Comparison of ENCODE assay signal across 28 mouse cellular contexts in the genomic region with DNA sequence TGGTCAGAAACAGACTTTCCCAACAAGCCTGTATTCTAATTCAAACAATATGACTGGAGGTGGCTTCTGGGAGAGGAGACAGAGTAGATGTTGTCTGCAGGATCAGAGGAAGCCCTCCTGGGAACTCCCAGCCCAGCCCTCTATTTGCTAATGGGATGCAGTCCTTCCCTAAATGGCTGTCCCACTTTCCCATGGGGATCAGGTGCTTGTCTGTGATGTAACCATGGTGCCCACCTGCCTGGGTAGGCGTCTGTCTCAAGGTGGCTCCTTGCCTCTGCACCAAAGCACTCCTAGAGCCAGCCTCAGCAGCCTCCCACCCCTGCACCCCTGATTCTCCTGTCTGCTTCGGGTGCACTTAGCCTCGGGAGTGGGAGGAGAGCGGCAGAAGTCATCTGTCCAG.
A peak's percentile ranks its signal among the peaks of the same experiment; 100 is the strongest.
DNase-seq lines count a peak whose midpoint lies in the region; ATAC-seq lines count a peak whose summit lies in the region.
"Had no signal": no experiment of that assay in that cellular context is flagged by ENCODE, and none has a peak within 500 bp of the region (broad histone marks: within the 10 kb centered on the region; RNA-seq: fewer than 3 reads in every experiment).

No protein-coding gene starts in this region.

- H3K36me3 ChIP-seq in neural tube, embryonic 13.5 days: no peaks in the 10 kb centered on the region
- H3K36me3 ChIP-seq in neural tube, embryonic 15.5 days: no peaks in the 10 kb centered on the region
- no peaks in the 10 kb centered on the region for H3K36me3 ChIP-seq in embryonic facial prominence, embryonic 14.5 days (ENCODE audit: control insufficient read depth, insufficient read depth, low read length)
- H3K36me3 ChIP-seq in liver, embryonic 11.5 days (ENCODE audit: control insufficient read depth, insufficient read depth, low read length): no peaks in the 10 kb centered on the region
- no peaks in the 10 kb centered on the region for H3K36me3 ChIP-seq in intestine, embryonic 15.5 days
- H3K36me3 ChIP-seq: forebrain, embryonic 12.5 days; G1E; heart, embryonic 10.5 days; heart, embryonic 15.5 days; kidney, embryonic 15.5 days had no signal

- no peak overlapping the region for H3K4me2 ChIP-seq in neural tube, embryonic 13.5 days
- no peak overlapping the region for H3K4me2 ChIP-seq in neural tube, embryonic 15.5 days
- H3K4me2 ChIP-seq in embryonic facial prominence, embryonic 14.5 days (ENCODE audit: low read depth, low read length): no peak overlapping the region
- H3K4me2 ChIP-seq in liver, embryonic 11.5 days: no peak overlapping the region
- no peak overlapping the region for H3K4me2 ChIP-seq in intestine, embryonic 15.5 days (replicated peaks)
- H3K4me2 ChIP-seq: forebrain, embryonic 12.5 days; heart, embryonic 15.5 days; kidney, embryonic 15.5 days had no signal

- H3K27me3 ChIP-seq in neural tube, embryonic 13.5 days: peaks cover 4% of the 10 kb centered on the region; the same call in 1 of the 2 replicates
- no peaks in the 10 kb centered on the region; the same call in 1 of the 2 replicates for H3K27me3 ChIP-seq in neural tube, embryonic 15.5 days (replicated peaks)
- H3K27me3 ChIP-seq in embryonic facial prominence, embryonic 14.5 days (replicated peaks; ENCODE audit: control insufficient read depth, insufficient read depth, low read length): no peaks in the 10 kb centered on the region
- no peaks in the 10 kb centered on the region for H3K27me3 ChIP-seq in liver, embryonic 11.5 days (replicated peaks; ENCODE audit: control insufficient read depth, insufficient read depth, low read length)
- H3K27me3 ChIP-seq in intestine, embryonic 15.5 days (replicated peaks): no peaks in the 10 kb centered on the region
- H3K27me3 ChIP-seq: CH12.LX; forebrain, embryonic 12.5 days; heart, embryonic 15.5 days had no signal

- no peak overlapping the region for H3K9ac ChIP-seq in neural tube, embryonic 13.5 days
- H3K9ac ChIP-seq in neural tube, embryonic 15.5 days (replicated peaks): no peak overlapping the region
- no peak overlapping the region for H3K9ac ChIP-seq in embryonic facial prominence, embryonic 14.5 days (ENCODE audit: low read depth, low read length)
- H3K9ac ChIP-seq in liver, embryonic 11.5 days (ENCODE audit: low read depth, low read length): no peak overlapping the region
- no peak overlapping the region for H3K9ac ChIP-seq in intestine, embryonic 15.5 days
- H3K9ac ChIP-seq: forebrain, embryonic 12.5 days; heart, embryonic 15.5 days; kidney, embryonic 15.5 days; liver, embryonic 14.5 days had no signal

- peaks cover 38% of the 10 kb centered on the region for H3K4me1 ChIP-seq in neural tube, embryonic 13.5 days (replicated peaks)
- H3K4me1 ChIP-seq in neural tube, embryonic 15.5 days: peaks cover 26% of the 10 kb centered on the region
- peaks cover 21% of the 10 kb centered on the region for H3K4me1 ChIP-seq in embryonic facial prominence, embryonic 14.5 days (ENCODE audit: control insufficient read depth, insufficient read depth, low read length)
- H3K4me1 ChIP-seq in liver, embryonic 11.5 days (replicated peaks; ENCODE audit: control insufficient read depth, insufficient read depth, low read length): no peaks in the 10 kb centered on the region
- H3K4me1 ChIP-seq in intestine, embryonic 15.5 days (replicated peaks): 0 out of 2 replicates have a peak, but pooled peaks cover 10% of the 10 kb centered on the region

- peak; percentile 16 for DNase-seq in embryo, embryonic 11 days
- DNase-seq in embryo, embryonic 9.5 days (ENCODE audit: extremely low spot score): no peak
- DNase-seq in embryonic facial prominence, embryonic 14.5 days (ENCODE audit: low spot score): no peak
- no peak for DNase-seq in liver, embryonic 11.5 days (ENCODE audit: low spot score)
- DNase-seq: adrenal gland, postnatal 10 days; cerebellum, adult 11 months; cerebellum, adult 9-10 months; gastrocnemius, postnatal 25 days; kidney, postnatal 25 days; left cerebral cortex, postnatal 4 days; lung, adult 2 months; lung, postnatal 10 days; midbrain, embryonic 14.5 days; thymus, postnatal 14 days had no signal

- WGBS in neural tube, embryonic 13.5 days: 41% methylated on average over 4 of the region's 4 CpGs
- WGBS in neural tube, embryonic 15.5 days: 37% methylated on average over 4 of the region's 4 CpGs
- 54% methylated on average over 4 of the region's 4 CpGs for WGBS in embryonic facial prominence, embryonic 14.5 days
- 65% methylated on average over 4 of the region's 4 CpGs for WGBS in liver, embryonic 11.5 days
- WGBS in intestine, embryonic 15.5 days: 49% methylated on average over 4 of the region's 4 CpGs

- no peak overlapping the region for H3K4me3 ChIP-seq in neural tube, embryonic 13.5 days
- no peak overlapping the region for H3K4me3 ChIP-seq in neural tube, embryonic 15.5 days (replicated peaks)
- H3K4me3 ChIP-seq in embryonic facial prominence, embryonic 14.5 days (ENCODE audit: low read depth, low read length): no peak overlapping the region
- no peak overlapping the region for H3K4me3 ChIP-seq in liver, embryonic 11.5 days (ENCODE audit: low read depth, low read length)
- H3K4me3 ChIP-seq in intestine, embryonic 15.5 days (replicated peaks): no peak overlapping the region
- H3K4me3 ChIP-seq: erythroblast, embryonic 14.5 days; forebrain, embryonic 12.5 days; heart, embryonic 10.5 days; heart, embryonic 15.5 days; kidney, embryonic 15.5 days; left cerebral cortex, adult 2 months had no signal

- H3K9me3 ChIP-seq in neural tube, embryonic 13.5 days: no peaks in the 10 kb centered on the region
- H3K9me3 ChIP-seq in neural tube, embryonic 15.5 days (replicated peaks): no peaks in the 10 kb centered on the region
- H3K9me3 ChIP-seq in embryonic facial prominence, embryonic 14.5 days (ENCODE audit: control insufficient read depth, low read length): no peaks in the 10 kb centered on the region
- H3K9me3 ChIP-seq in liver, embryonic 11.5 days (ENCODE audit: control insufficient read depth, low read length): no peaks in the 10 kb centered on the region
- no peaks in the 10 kb centered on the region for H3K9me3 ChIP-seq in intestine, embryonic 15.5 days
- H3K9me3 ChIP-seq: forebrain, embryonic 12.5 days; G1E; heart, embryonic 10.5 days; heart, embryonic 15.5 days; kidney, embryonic 15.5 days had no signal

- peak; percentile 34; the same call in 1 of the 2 replicates for ATAC-seq in neural tube, embryonic 13.5 days (ENCODE audit: low read depth)
- no peak for ATAC-seq in neural tube, embryonic 15.5 days (ENCODE audit: low FRiP score)
- ATAC-seq in embryonic facial prominence, embryonic 14.5 days (ENCODE audit: low read depth): peak; percentile 55
- no peak for ATAC-seq in liver, embryonic 11.5 days (replicated peaks; ENCODE audit: low FRiP score)
- ATAC-seq in intestine, embryonic 15.5 days: no peak
- ATAC-seq: intestine, postnatal 0 days had no signal

- no peak overlapping the region; the same call in 1 of the 2 replicates for H3K27ac ChIP-seq in neural tube, embryonic 13.5 days (replicated peaks)
- H3K27ac ChIP-seq in neural tube, embryonic 15.5 days (replicated peaks): no peak overlapping the region
- no peak overlapping the region for H3K27ac ChIP-seq in embryonic facial prominence, embryonic 14.5 days (replicated peaks; ENCODE audit: low read depth, low read length)
- no peak overlapping the region for H3K27ac ChIP-seq in liver, embryonic 11.5 days (ENCODE audit: low read depth, low read length)
- no peak overlapping the region for H3K27ac ChIP-seq in intestine, embryonic 15.5 days
- H3K27ac ChIP-seq: forebrain, embryonic 12.5 days; heart, embryonic 15.5 days; kidney, embryonic 15.5 days; left cerebral cortex, adult 2 months; liver, embryonic 14.5 days; macrophage had no signal

Comparison
In these comparisons a context has a peak if more than half of its experiments do, and no peak if none do; other contexts are left out.
1. ATAC-seq: peak in neural tube, embryonic 13.5 days (single experiment) and embryonic facial prominence, embryonic 14.5 days (single experiment); none in neural tube, embryonic 15.5 days (single experiment), liver, embryonic 11.5 days (single experiment) and intestine, embryonic 15.5 days (single experiment).